Mouse (Mus musculus): ENCODE measurements around the gene Tnrc6c. TPM values are rescaled to one million over a fixed set of nuclear protein-coding genes. Genes with fewer than 3 reads are reported as not detected.

Gene Tnrc6c
- polyA plus RNA-seq, 1 experiment from 2014 or later, result 18.8 TPM

- Histone ChIP-seq H3K4me1 (replicated peaks; ENCODE audit: control insufficient read depth, insufficient read depth, low read length) (peaks cover 3% of the 10 kb centered on the region), H3K9me3 (ENCODE audit: control insufficient read depth, low read length) (no peaks in the 10 kb centered on the region), H3K27me3 (ENCODE audit: control insufficient read depth, insufficient read depth, low read length) (no peaks in the 10 kb centered on the region), H3K4me3 (ENCODE audit: low read depth, low read length) (no peak overlapping the region), H3K9ac (ENCODE audit: low read length) (no peak overlapping the region), H3K36me3 (ENCODE audit: control insufficient read depth, insufficient read depth, low read length) (no peaks in the 10 kb centered on the region), H3K27ac (ENCODE audit: low read depth, low read length) (no peak overlapping the region), H3K4me2 (ENCODE audit: low read depth, low read length, severe bottlenecking) (no peak overlapping the region)
- DNase-seq (ENCODE audit: low spot score) (no peak), ATAC-seq (replicated peaks; ENCODE audit: low FRiP score) (no peak)
- WGBS, result 56% methylated on average over 10 of the region's 10 CpGs
Observed at GRCm38 (mm10) chr11:117643240-117643639, 10.8 kb upstream of the Tnrc6c start.

- H3K9me3 ChIP-seq (ENCODE audit: control insufficient read depth, low read length), result no peaks in the 10 kb centered on the region
- no peak for ATAC-seq (replicated peaks; ENCODE audit: low FRiP score)
- H3K27me3 ChIP-seq (ENCODE audit: control insufficient read depth, insufficient read depth, low read length), result no peaks in the 10 kb centered on the region
- no peaks in the 10 kb centered on the region for H3K4me1 ChIP-seq (replicated peaks; ENCODE audit: control insufficient read depth, insufficient read depth, low read length)
- H3K4me3 ChIP-seq (ENCODE audit: low read depth, low read length), result no peak overlapping the region
- H3K9ac ChIP-seq (ENCODE audit: low read length), result no peak overlapping the region
- no peaks in the 10 kb centered on the region for H3K36me3 ChIP-seq (ENCODE audit: control insufficient read depth, insufficient read depth, low read length)
- H3K4me2 ChIP-seq (ENCODE audit: low read depth, low read length, severe bottlenecking), result no peak overlapping the region
- DNase-seq (ENCODE audit: low spot score), result no peak
- WGBS, result 85% methylated on average over 4 of the region's 4 CpGs
- H3K27ac ChIP-seq (ENCODE audit: low read depth, low read length), result no peak overlapping the region
Observed at GRCm38 (mm10) chr11:117646786-117647185, 7.3 kb upstream of the Tnrc6c start.

GRCm38 (mm10) chr11:117648005-117648404 lies 6.1 kb upstream of the Tnrc6c start:
- H3K9ac ChIP-seq (ENCODE audit: low read length), result no peak overlapping the region
- no peaks in the 10 kb centered on the region for H3K4me1 ChIP-seq (replicated peaks; ENCODE audit: control insufficient read depth, insufficient read depth, low read length)
- no peak for DNase-seq (ENCODE audit: low spot score)
- no peak overlapping the region for H3K27ac ChIP-seq (ENCODE audit: low read depth, low read length)
- H3K9me3 ChIP-seq (ENCODE audit: control insufficient read depth, low read length), result no peaks in the 10 kb centered on the region
- no peaks in the 10 kb centered on the region; the same call in 1 of the 2 replicates for H3K27me3 ChIP-seq (ENCODE audit: control insufficient read depth, insufficient read depth, low read length)
- H3K4me2 ChIP-seq (ENCODE audit: low read depth, low read length, severe bottlenecking), result no peak overlapping the region
- H3K4me3 ChIP-seq (ENCODE audit: low read depth, low read length), result no peak overlapping the region
- 82% methylated on average over 6 of the region's 6 CpGs for whole genome bisulfite sequencing
- no peak for ATAC-seq (replicated peaks; ENCODE audit: low FRiP score)
- no peaks in the 10 kb centered on the region for H3K36me3 ChIP-seq (ENCODE audit: control insufficient read depth, insufficient read depth, low read length)

GRCm38 (mm10) chr11:117650721-117651644 lies 3.1 kb upstream of the Tnrc6c start:
- H3K9me3 ChIP-seq (ENCODE audit: control insufficient read depth, low read length), result no peaks in the 10 kb centered on the region
- WGBS, result 76% methylated on average over 13 of the region's 13 CpGs
- H3K4me3 ChIP-seq (ENCODE audit: low read depth, low read length), result no peak overlapping the region
- no peak for DNase-seq (ENCODE audit: low spot score)
- H3K4me2 ChIP-seq (ENCODE audit: low read depth, low read length, severe bottlenecking), result no peak overlapping the region
- H3K9ac ChIP-seq (ENCODE audit: low read length), result no peak overlapping the region
- no peak for ATAC-seq (replicated peaks; ENCODE audit: low FRiP score)
- H3K36me3 ChIP-seq (ENCODE audit: control insufficient read depth, insufficient read depth, low read length), result no peaks in the 10 kb centered on the region
- H3K27ac ChIP-seq (ENCODE audit: low read depth, low read length), result no peak overlapping the region
- no peaks in the 10 kb centered on the region; the same call in 1 of the 2 replicates for H3K4me1 ChIP-seq (replicated peaks; ENCODE audit: control insufficient read depth, insufficient read depth, low read length)
- no peaks in the 10 kb centered on the region; the same call in 1 of the 2 replicates for H3K27me3 ChIP-seq (ENCODE audit: control insufficient read depth, insufficient read depth, low read length)

- Histone ChIP-seq H3K9me3 (ENCODE audit: control insufficient read depth, low read length) (no peaks in the 10 kb centered on the region), H3K36me3 (ENCODE audit: control insufficient read depth, insufficient read depth, low read length) (no peaks in the 10 kb centered on the region), H3K27ac (ENCODE audit: low read depth, low read length) (no peak overlapping the region), H3K4me1 (replicated peaks; ENCODE audit: control insufficient read depth, insufficient read depth, low read length) (peaks cover 5% of the 10 kb centered on the region), H3K4me2 (ENCODE audit: low read depth, low read length, severe bottlenecking) (peak overlapping the region; percentile 97; the same call in 1 of the 2 replicates), H3K9ac (ENCODE audit: low read length) (no peak overlapping the region), H3K27me3 (ENCODE audit: control insufficient read depth, insufficient read depth, low read length) (no peaks in the 10 kb centered on the region; the same call in 1 of the 2 replicates), H3K4me3 (ENCODE audit: low read depth, low read length) (no peak overlapping the region)
- ATAC-seq (replicated peaks; ENCODE audit: low FRiP score), result no peak
- DNase-seq (ENCODE audit: low spot score), result no peak
- WGBS, result 66% methylated on average over 3 of the region's 3 CpGs
Observed at GRCm38 (mm10) chr11:117652907-117653306, 1.2 kb upstream of the Tnrc6c start.

GRCm38 (mm10) chr11:117654380-117654924 lies 363 bp downstream of the Tnrc6c start:
- H3K4me1 ChIP-seq (replicated peaks; ENCODE audit: control insufficient read depth, insufficient read depth, low read length), result peaks cover 9% of the 10 kb centered on the region
- peak overlapping the region; percentile 96 for H3K9ac ChIP-seq (ENCODE audit: low read length)
- H3K4me2 ChIP-seq (ENCODE audit: low read depth, low read length, severe bottlenecking), result peak overlapping the region; percentile 97
- WGBS, result under 1% methylated on average over 71 of the region's 71 CpGs
- H3K4me3 ChIP-seq (ENCODE audit: low read depth, low read length), result peak overlapping the region; percentile 98
- ATAC-seq (replicated peaks; ENCODE audit: low FRiP score) (peak; percentile 96), DNase-seq (ENCODE audit: low spot score) (peak; percentile 100)
- H3K36me3 ChIP-seq (ENCODE audit: control insufficient read depth, insufficient read depth, low read length), result no peaks in the 10 kb centered on the region
- no peaks in the 10 kb centered on the region for H3K9me3 ChIP-seq (ENCODE audit: control insufficient read depth, low read length)
- no peaks in the 10 kb centered on the region; the same call in 1 of the 2 replicates for H3K27me3 ChIP-seq (ENCODE audit: control insufficient read depth, insufficient read depth, low read length)
- H3K27ac ChIP-seq (ENCODE audit: low read depth, low read length), result peak overlapping the region; percentile 90

- DNase-seq (ENCODE audit: low spot score), result no peak
- peaks cover 9% of the 10 kb centered on the region for H3K4me1 ChIP-seq (replicated peaks; ENCODE audit: control insufficient read depth, insufficient read depth, low read length)
- WGBS, result 0% methylated on average over 58 of the region's 66 CpGs
- no peaks in the 10 kb centered on the region for H3K9me3 ChIP-seq (ENCODE audit: control insufficient read depth, low read length)
- ATAC-seq (replicated peaks; ENCODE audit: low FRiP score), result peak; percentile 47
- peak overlapping the region; percentile 70; the same call in 1 of the 2 replicates for H3K4me2 ChIP-seq (ENCODE audit: low read depth, low read length, severe bottlenecking)
- H3K27me3 ChIP-seq (ENCODE audit: control insufficient read depth, insufficient read depth, low read length), result no peaks in the 10 kb centered on the region; the same call in 1 of the 2 replicates
- peak overlapping the region; percentile 96 for H3K9ac ChIP-seq (ENCODE audit: low read length)
- peak overlapping the region; percentile 98 for H3K4me3 ChIP-seq (ENCODE audit: low read depth, low read length)
- H3K27ac ChIP-seq (ENCODE audit: low read depth, low read length), result peak overlapping the region; percentile 90
- H3K36me3 ChIP-seq (ENCODE audit: control insufficient read depth, insufficient read depth, low read length), result no peaks in the 10 kb centered on the region
Observed at GRCm38 (mm10) chr11:117654934-117655291, 824 bp downstream of the Tnrc6c start.

GRCm38 (mm10) chr11:117655292-117656076 lies 1.4 kb downstream of the Tnrc6c start:
- DNase-seq (ENCODE audit: low spot score), result peak; percentile 81
- peak overlapping the region; percentile 98 for H3K4me3 ChIP-seq (ENCODE audit: low read depth, low read length)
- peaks cover 9% of the 10 kb centered on the region for H3K4me1 ChIP-seq (replicated peaks; ENCODE audit: control insufficient read depth, insufficient read depth, low read length)
- H3K4me2 ChIP-seq (ENCODE audit: low read depth, low read length, severe bottlenecking), result peak overlapping the region; percentile 70
- H3K27ac ChIP-seq (ENCODE audit: low read depth, low read length), result peak overlapping the region; percentile 90
- under 1% methylated on average over 80 of the region's 80 CpGs for WGBS
- no peaks in the 10 kb centered on the region; the same call in 1 of the 2 replicates for H3K27me3 ChIP-seq (ENCODE audit: control insufficient read depth, insufficient read depth, low read length)
- peak overlapping the region; percentile 96 for H3K9ac ChIP-seq (ENCODE audit: low read length)
- no peaks in the 10 kb centered on the region for H3K9me3 ChIP-seq (ENCODE audit: control insufficient read depth, low read length)
- no peaks in the 10 kb centered on the region for H3K36me3 ChIP-seq (ENCODE audit: control insufficient read depth, insufficient read depth, low read length)
- ATAC-seq (replicated peaks; ENCODE audit: low FRiP score), result peak; percentile 37

Measured in forebrain, embryonic 11.5 days (tissue).